Mouse (Mus musculus) neural tube, embryonic 15.5 days (tissue): ENCODE measurements around the gene Rcn1. TPM values are rescaled to one million over a fixed set of nuclear protein-coding genes. Genes with fewer than 3 reads are reported as not detected.

Experiments used
- ATAC-seq: fragments of 200-750 bp; cut with Nextera tagmentation; 2 replicates; pipeline ENCODE4 v1.8.0; 2017; ENCODE audit warnings: mild to moderate bottlenecking, moderate TSS enrichment, moderate library complexity; ENCODE audit not compliant: low FRiP score
- H3K27ac ChIP-seq: fragments of 300-500 bp; sonication (generic); replicated peaks from 2 replicates; pipeline ENCODE4 v1.5.1; 2015; ENCODE audit warnings: mild to moderate bottlenecking, inconsistent platforms
- H3K27me3 ChIP-seq: fragments of 300-500 bp; sonication (generic); replicated peaks from 2 replicates; pipeline ENCODE4 v1.6.1; 2015; ENCODE audit warnings: inconsistent platforms
- H3K36me3 ChIP-seq: fragments of 300-500 bp; sonication (generic); 2 replicates; pipeline ENCODE4 v1.6.1; 2015; ENCODE audit warnings: inconsistent platforms
- H3K4me1 ChIP-seq: fragments of 300-500 bp; sonication (generic); 2 replicates; pipeline ENCODE4 v1.6.1; 2015; ENCODE audit warnings: inconsistent platforms
- H3K4me2 ChIP-seq: fragments of 300-500 bp; sonication (generic); 2 replicates; pipeline ENCODE4 v1.6.1; 2015; ENCODE audit warnings: inconsistent platforms, mild to moderate bottlenecking, moderate library complexity
- H3K4me3 ChIP-seq: fragments of 300-500 bp; sonication (generic); replicated peaks from 2 replicates; pipeline ENCODE4 v1.5.1; 2015; ENCODE audit warnings: mild to moderate bottlenecking, inconsistent platforms
- H3K9ac ChIP-seq: fragments of 300-500 bp; sonication (generic); replicated peaks from 2 replicates; pipeline ENCODE4 v1.6.1; 2015; ENCODE audit warnings: mild to moderate bottlenecking, inconsistent platforms
- H3K9me3 ChIP-seq: fragments of 300-500 bp; sonication (generic); replicated peaks from 2 replicates; pipeline ENCODE4 v1.6.1; 2016; ENCODE audit warnings: inconsistent platforms
- WGBS: fragments of 180-500 bp; shearing (Covaris S2); methylation state at CpG from one replicate; pipeline ENCODE4 v1.1.7; 2015; ENCODE audit warnings: mixed read lengths; 5-methylcytosine and 5-hydroxymethylcytosine counted together
- polyA plus RNA-seq: library from polyadenylated mRNA; unstranded; fragments of >200 nt; fragmentation: Nextera tagmentation; extraction: Ambion mirVana; gene quantifications from 2 replicates; pipeline ENCODE4 v1.2.1, GENCODE M21; 2015

The Rcn1 gene
- polyA plus RNA-seq, 1 experiment from 2014 or later: 73.5 TPM

DNA sequence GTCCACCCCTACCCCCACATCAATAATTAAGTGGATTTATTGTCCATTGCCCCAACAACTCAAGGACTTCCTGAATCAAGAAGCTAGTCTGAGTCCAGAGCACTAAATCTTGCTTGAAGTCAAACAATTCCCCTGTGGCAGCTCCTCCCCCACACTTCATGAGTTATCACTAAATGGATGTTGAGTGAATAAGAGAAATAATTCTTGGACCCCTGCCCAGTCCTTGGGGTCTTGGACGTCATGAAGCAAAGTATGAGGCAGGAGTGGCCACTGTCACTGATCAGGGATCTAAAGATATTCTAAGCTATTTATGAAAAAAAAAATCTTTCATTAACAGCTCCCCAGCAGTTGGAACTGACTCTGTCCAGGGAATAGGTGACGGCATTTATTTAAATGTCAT lies 6.6 kb downstream of the Rcn1 start:
- Histone ChIP-seq H3K4me2 (no peak overlapping the region), H3K36me3 (peaks cover 4% of the 10 kb centered on the region; the same call in 1 of the 2 replicates), H3K9ac (no peak overlapping the region), H3K9me3 (no peaks in the 10 kb centered on the region), H3K27ac (no peak overlapping the region), H3K27me3 (no peaks in the 10 kb centered on the region), H3K4me1 (peaks cover 2% of the 10 kb centered on the region; the same call in 1 of the 2 replicates), H3K4me3 (no peak overlapping the region)
- no peak for ATAC-seq
- WGBS: 63% methylated on average over 2 of the region's 2 CpGs

DNA sequence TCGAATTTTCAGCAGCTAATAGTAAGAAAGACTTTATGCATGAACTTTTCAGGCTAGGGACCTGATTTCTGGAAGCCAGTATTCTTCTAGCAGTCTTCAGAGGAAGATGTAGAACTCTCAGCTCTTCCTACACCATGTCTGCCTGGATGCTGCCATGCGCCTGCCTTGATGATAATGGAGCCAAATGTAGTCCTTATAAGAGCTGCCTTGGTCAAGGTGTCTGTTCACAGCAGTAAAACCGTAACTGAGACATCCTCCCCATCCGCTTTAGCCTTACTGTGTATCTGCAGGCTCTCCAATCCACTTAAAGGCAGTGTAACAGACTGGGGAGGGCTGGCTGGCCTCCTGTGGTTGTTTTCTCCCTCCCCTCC lies 7.7 kb downstream of the Rcn1 start:
- WGBS: 85% methylated on average over 4 of the region's 4 CpGs
- H3K9ac ChIP-seq: no peak overlapping the region

DNA sequence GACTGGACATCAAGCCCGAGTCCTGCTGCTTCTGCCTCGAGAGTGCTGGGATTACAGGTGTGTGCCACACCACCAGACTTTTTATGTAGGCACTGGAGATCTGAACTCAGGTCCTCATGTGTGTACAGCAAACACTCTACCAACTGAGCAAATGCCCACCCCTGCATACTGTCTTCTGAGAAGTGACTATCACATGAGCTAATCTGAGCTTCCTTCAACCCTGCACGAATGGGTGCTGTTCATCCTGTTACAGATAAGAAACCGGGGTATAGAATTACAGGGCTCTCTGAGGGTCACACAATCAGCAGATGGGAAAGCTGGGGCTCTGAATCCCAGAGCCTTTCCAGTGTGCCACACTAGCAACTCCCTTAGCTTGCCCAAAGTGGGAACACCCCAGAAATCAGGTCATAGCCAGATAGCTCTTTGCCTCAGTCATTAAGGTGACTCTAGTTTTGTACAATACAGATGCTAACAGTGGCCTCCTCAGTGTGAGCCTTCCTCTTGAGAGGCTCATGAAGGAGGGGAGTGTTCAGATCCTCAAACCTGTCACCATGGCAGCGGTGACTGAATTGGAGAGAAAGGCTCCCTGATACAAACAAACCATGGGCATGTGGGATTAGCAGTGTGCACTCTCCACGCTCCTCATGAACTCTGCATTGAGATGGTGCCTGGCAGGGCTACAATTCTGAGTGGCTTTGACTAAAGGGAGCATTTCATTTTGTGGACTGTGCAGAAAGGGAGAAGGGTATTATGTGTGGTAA lies 8.3 kb downstream of the Rcn1 start:
- 86% methylated on average over 6 of the region's 6 CpGs for WGBS
- Histone ChIP-seq H3K27me3 (no peaks in the 10 kb centered on the region), H3K36me3 (peaks cover 6% of the 10 kb centered on the region; the same call in 1 of the 2 replicates), H3K27ac (no peak overlapping the region), H3K9ac (no peak overlapping the region), H3K9me3 (no peaks in the 10 kb centered on the region), H3K4me3 (no peak overlapping the region), H3K4me1 (no peaks in the 10 kb centered on the region), H3K4me2 (no peak overlapping the region)
- no peak for ATAC-seq

More for the DNA sequence above, 7.7 kb downstream of the Rcn1 start:
- Histone ChIP-seq H3K4me3 (no peak overlapping the region), H3K27ac (no peak overlapping the region), H3K9me3 (no peaks in the 10 kb centered on the region), H3K36me3 (peaks cover 4% of the 10 kb centered on the region; the same call in 1 of the 2 replicates), H3K4me2 (no peak overlapping the region), H3K27me3 (no peaks in the 10 kb centered on the region), H3K4me1 (no peaks in the 10 kb centered on the region)
- ATAC-seq: no peak

DNA sequence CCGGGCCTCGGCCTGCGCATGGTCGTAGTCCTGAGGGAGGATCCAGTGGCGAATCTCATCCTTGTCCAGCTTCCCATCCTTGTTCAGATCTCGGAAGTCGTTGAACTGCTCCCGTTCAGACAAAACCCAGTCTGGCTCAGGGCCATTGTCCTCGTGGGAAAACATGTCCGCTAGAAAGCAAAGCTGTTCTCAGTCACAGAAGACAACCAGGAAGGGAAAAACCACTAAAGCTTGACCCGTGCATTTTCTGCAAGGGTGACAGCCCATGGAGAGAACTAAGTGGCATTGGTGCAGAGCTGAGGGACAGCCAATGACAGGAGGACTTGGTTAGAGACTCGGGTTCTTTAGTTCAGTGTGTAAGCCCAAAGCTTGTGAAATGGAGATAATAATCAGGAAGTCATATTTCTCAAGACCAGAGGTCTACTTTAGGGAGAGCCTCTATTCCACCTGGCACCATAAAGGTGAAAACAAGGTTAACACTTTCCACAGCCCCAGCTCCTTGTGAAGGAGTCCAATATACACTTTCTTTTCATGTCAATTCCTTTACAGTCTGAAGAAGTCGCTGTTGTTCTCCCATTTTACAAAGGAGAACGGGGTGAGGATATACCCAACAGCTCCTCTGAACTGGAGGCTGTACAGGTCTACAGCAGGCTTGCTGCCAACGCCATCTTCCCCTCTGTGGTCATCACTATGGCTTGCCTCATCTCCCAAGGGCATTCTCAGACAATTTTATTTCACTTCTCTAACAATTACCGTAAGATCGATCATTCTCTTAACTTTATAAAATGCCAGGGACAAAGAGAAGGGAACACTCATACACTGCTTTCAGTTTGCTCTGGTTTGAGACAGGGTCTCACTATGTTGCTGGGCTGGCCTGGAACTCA lies 9.9 kb downstream of the Rcn1 start:
- WGBS: 85% methylated on average over 17 of the region's 17 CpGs
- H3K4me3 ChIP-seq: no peak overlapping the region
- no peaks in the 10 kb centered on the region for H3K9me3 ChIP-seq
- H3K27me3 ChIP-seq: no peaks in the 10 kb centered on the region
- H3K9ac ChIP-seq: no peak overlapping the region
- H3K36me3 ChIP-seq: peaks cover 7% of the 10 kb centered on the region; the same call in 1 of the 2 replicates
- H3K27ac ChIP-seq: no peak overlapping the region
- H3K4me2 ChIP-seq: no peak overlapping the region
- ATAC-seq: no peak
- H3K4me1 ChIP-seq: no peaks in the 10 kb centered on the region

DNA sequence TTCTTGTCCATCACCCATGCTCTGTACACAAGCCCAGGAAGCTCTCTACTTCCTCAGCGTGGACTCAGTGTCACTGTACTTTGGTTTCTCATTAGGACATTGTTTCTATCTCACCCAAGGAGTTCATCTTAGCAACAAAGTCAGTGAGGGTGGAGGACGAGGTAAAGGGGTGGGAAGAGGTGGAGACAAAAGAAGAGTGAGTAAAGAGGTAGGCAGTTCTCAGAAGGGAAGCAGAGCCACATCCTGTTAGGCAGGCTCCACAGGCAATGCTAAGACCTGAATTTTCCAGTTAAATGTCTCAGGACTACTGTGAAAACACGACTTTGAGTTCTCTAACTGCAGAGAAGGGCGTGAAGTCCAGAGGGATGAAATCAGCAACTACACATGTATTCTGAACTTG lies 12.7 kb downstream of the Rcn1 start:
- H3K27ac ChIP-seq: no peak overlapping the region
- H3K9ac ChIP-seq: no peak overlapping the region
- H3K27me3 ChIP-seq: no peaks in the 10 kb centered on the region
- 90% methylated on average over 4 of the region's 4 CpGs for WGBS
- H3K4me2 ChIP-seq: no peak overlapping the region
- no peak for ATAC-seq
- H3K4me1 ChIP-seq: 0 out of 2 replicates have a peak, but pooled peaks cover 4% of the 10 kb centered on the region
- peaks cover 7% of the 10 kb centered on the region; the same call in 1 of the 2 replicates for H3K36me3 ChIP-seq
- H3K9me3 ChIP-seq: no peaks in the 10 kb centered on the region
- H3K4me3 ChIP-seq: no peak overlapping the region

DNA sequence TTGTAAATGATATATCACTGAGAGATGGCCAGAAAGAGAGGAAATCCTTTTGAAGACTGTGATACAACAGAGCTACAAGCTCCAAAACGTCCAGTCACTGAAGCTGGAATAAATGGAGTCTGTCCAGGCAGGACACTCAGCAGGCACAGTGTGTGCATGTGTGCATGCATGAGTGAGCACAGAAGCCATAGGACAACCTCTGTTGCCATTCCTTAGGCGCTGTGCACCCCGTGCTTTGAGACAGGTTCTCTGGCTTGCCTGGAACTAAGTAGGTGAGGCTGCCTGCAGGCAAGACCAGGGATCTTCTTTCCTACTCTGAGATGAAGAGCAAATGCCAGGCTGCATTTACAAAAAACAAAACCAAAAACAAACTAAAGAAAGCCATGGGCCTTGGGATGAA lies 14.1 kb downstream of the Rcn1 start:
- H3K4me2 ChIP-seq: no peak overlapping the region
- H3K4me3 ChIP-seq: no peak overlapping the region
- H3K4me1 ChIP-seq: 0 out of 2 replicates have a peak, but pooled peaks cover 4% of the 10 kb centered on the region
- H3K27me3 ChIP-seq: no peaks in the 10 kb centered on the region
- H3K27ac ChIP-seq: no peak overlapping the region
- 79% methylated on average over 3 of the region's 3 CpGs for WGBS
- ATAC-seq: no peak
- peaks cover 7% of the 10 kb centered on the region; the same call in 1 of the 2 replicates for H3K36me3 ChIP-seq
- H3K9me3 ChIP-seq: no peaks in the 10 kb centered on the region
- H3K9ac ChIP-seq: no peak overlapping the region

DNA sequence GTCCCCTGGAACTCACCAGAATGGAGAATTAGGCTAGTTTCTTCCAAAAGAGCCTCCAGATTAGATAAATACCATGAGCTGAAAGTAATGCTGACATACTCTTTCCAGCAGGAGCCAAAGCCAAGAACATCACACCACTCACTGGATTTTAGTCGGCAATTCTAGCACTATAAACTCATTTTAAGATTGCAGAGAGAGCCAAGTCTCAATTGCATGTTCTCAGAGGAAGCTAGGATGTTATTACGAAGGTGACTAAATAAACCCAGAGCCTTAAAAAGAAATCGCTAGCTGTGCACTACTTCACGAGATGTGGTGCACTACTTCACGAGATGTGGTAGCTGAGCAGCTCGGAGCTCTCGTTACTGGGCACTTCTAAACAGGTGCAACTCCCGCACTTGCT lies 16.1 kb downstream of the Rcn1 start:
- Histone ChIP-seq H3K4me3 (no peak overlapping the region), H3K9me3 (no peaks in the 10 kb centered on the region), H3K9ac (no peak overlapping the region), H3K4me1 (0 out of 2 replicates have a peak, but pooled peaks cover 4% of the 10 kb centered on the region), H3K27ac (no peak overlapping the region), H3K36me3 (0 out of 2 replicates have a peak, but pooled peaks cover 4% of the 10 kb centered on the region), H3K27me3 (no peaks in the 10 kb centered on the region), H3K4me2 (no peak overlapping the region)
- no peak for ATAC-seq
- WGBS: 76% methylated on average over 8 of the region's 8 CpGs

DNA sequence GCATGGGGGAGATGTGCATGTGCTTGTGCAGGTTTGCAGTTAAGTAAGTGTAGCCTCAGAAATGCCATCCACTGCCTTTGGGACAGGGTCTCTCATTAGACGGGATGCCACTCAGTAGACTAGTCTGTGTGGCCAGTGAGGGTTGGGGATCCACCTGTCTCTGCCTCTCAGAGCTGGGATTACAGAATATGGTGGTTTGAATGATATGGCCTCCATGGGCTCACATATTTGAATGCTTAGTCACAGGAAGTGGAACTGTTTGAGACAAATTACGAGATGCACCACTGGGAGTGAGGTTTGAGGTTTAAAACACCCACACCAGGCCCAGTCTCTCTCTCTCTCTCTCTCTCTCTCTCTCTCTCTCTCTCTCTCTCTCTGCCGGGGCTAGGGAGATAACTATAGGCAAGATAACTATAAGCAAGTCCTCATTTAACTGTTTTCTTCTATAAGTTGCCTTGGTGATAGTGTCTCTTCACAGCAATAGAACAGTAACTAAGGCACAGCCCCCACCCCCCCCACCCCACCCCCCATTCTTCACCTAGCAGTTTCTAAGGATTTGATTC lies 18.3 kb downstream of the Rcn1 start:
- WGBS: 89% methylated on average over 3 of the region's 3 CpGs
- H3K36me3 ChIP-seq: 0 out of 2 replicates have a peak, but pooled peaks cover 1% of the 10 kb centered on the region
- no peak for ATAC-seq

DNA sequence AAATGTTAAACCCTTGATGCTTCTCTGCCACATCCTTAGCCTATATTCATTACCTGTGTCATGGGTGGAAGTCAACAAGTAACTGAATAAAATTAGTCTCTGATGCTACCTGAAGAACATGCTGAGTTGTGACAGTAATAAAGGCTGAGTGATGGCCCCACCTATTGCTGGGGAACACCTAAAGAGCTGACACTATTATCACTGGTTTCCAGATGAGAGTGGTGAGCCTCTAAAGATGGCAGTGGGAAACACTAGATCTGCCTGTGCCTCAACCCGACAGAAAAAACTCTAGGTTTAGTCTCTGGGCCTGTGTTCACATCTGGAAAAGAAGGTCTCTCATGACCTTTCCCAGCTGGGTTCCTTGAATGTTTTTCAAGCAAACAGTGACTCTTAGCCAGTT lies 19.4 kb downstream of the Rcn1 start:
- Histone ChIP-seq H3K4me3 (no peak overlapping the region), H3K4me1 (0 out of 2 replicates have a peak, but pooled peaks cover 4% of the 10 kb centered on the region), H3K27me3 (no peaks in the 10 kb centered on the region), H3K27ac (no peak overlapping the region), H3K9me3 (no peaks in the 10 kb centered on the region), H3K36me3 (no peaks in the 10 kb centered on the region), H3K4me2 (no peak overlapping the region), H3K9ac (no peak overlapping the region)
- 79% methylated on average over 1 of the region's 1 CpGs for WGBS
- ATAC-seq: no peak

More for the DNA sequence above, 18.3 kb downstream of the Rcn1 start:
- H3K9me3 ChIP-seq: no peaks in the 10 kb centered on the region
- no peak overlapping the region for H3K27ac ChIP-seq
- H3K4me2 ChIP-seq: no peak overlapping the region
- H3K27me3 ChIP-seq: no peaks in the 10 kb centered on the region
- H3K9ac ChIP-seq: no peak overlapping the region
- 0 out of 2 replicates have a peak, but pooled peaks cover 4% of the 10 kb centered on the region for H3K4me1 ChIP-seq
- H3K4me3 ChIP-seq: no peak overlapping the region

DNA sequence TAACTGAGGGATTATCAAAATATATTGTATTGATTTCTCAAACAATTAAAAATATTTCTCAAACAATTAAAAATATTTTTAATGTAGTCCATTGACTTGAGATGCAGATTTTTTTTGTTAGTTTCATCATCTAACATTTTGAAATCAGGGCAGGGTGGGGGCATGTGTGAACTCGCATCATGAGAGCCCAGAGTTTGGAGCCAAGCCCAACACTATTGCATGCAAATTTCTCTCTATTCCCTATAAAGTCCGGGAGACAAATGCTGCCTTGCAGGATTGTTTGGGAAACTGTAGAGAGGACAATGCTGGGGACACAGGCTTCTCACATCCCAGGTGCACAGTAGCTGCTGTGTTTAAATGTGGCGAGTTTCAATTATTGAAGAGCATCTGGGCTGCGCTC lies 23.4 kb downstream of the Rcn1 start:
- H3K27me3 ChIP-seq: peaks cover 9% of the 10 kb centered on the region; the same call in 1 of the 2 replicates
- no peak for ATAC-seq
- no peak overlapping the region for H3K4me3 ChIP-seq
- H3K27ac ChIP-seq: no peak overlapping the region
- no peaks in the 10 kb centered on the region for H3K36me3 ChIP-seq
- no peak overlapping the region for H3K4me2 ChIP-seq
- WGBS: 71% methylated on average over 4 of the region's 4 CpGs
- no peak overlapping the region for H3K9ac ChIP-seq
- H3K9me3 ChIP-seq: no peaks in the 10 kb centered on the region
- H3K4me1 ChIP-seq: 0 out of 2 replicates have a peak, but pooled peaks cover 2% of the 10 kb centered on the region

DNA sequence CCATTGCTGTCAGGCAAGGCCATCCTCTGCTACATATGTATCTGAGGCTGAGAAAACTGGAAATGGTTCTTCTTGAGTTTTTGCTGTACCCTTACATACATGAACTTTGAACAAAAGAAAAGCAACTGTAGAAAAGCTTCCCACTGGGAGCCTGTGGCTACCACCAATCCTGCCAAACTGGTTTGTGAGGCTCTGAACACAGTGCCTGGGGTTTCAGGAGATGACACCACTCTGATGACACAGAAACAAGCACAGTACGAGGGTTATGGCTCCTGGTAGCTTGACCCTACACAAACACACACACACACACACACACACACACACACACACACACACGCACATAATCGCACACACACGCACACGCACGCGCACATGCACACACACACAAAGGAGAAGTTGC lies 23.9 kb downstream of the Rcn1 start:
- Histone ChIP-seq H3K9me3 (no peaks in the 10 kb centered on the region), H3K36me3 (no peaks in the 10 kb centered on the region), H3K9ac (no peak overlapping the region), H3K4me1 (peaks cover 6% of the 10 kb centered on the region), H3K4me3 (no peak overlapping the region), H3K4me2 (no peak overlapping the region), H3K27me3 (peaks cover 9% of the 10 kb centered on the region; the same call in 1 of the 2 replicates), H3K27ac (no peak overlapping the region)
- no peak for ATAC-seq
- WGBS: 89% methylated on average over 7 of the region's 7 CpGs
